In genomic region chr1:76362106-76362505, GRCm38 (mm10) we compare ENCODE assay signal across 23 mouse cellular contexts.
DNase-seq lines count a peak whose midpoint lies in the region; ATAC-seq and TF ChIP-seq lines count a peak whose summit lies in the region.
"Had no signal": no experiment of that assay in that cellular context is flagged by ENCODE, and none has a peak within 500 bp of the region (broad histone marks: within the 10 kb centered on the region; RNA-seq: fewer than 3 reads in every experiment).

No protein-coding gene starts in this region.

- 44% methylated on average over 8 of the region's 8 CpGs for WGBS in forebrain, embryonic 14.5 days
- 36% methylated on average over 8 of the region's 8 CpGs for WGBS in forebrain, postnatal 0 days
- 74% methylated on average over 8 of the region's 8 CpGs for WGBS in liver, embryonic 12.5 days (ENCODE audit: insufficient replicate concordance)

- H3K4me1 ChIP-seq in forebrain, embryonic 14.5 days (ENCODE audit: control insufficient read depth, insufficient read depth, low read length) = no peaks in the 10 kb centered on the region
- no peaks in the 10 kb centered on the region for H3K4me1 ChIP-seq in forebrain, postnatal 0 days (ENCODE audit: insufficient read depth)
- no peaks in the 10 kb centered on the region for H3K4me1 ChIP-seq in liver, embryonic 12.5 days
- H3K4me1 ChIP-seq: embryonic facial prominence, embryonic 12.5 days; forebrain, embryonic 12.5 days; forebrain, embryonic 15.5 days had no signal

- ATAC-seq in forebrain, embryonic 14.5 days = no peak
- no peak for ATAC-seq in forebrain, postnatal 0 days
- no peak for ATAC-seq in erythroid progenitor cell, adult 5-6 weeks (replicated peaks; ENCODE audit: low FRiP score, poor library complexity, severe bottlenecking)
- ATAC-seq in liver, embryonic 12.5 days = no peak
- ATAC-seq: activated CD4-positive, CD25-positive, alpha-beta regulatory T cell, adult 4 months; forebrain, embryonic 15.5 days; Patski had no signal

- no peak overlapping the region for H3K9ac ChIP-seq in forebrain, embryonic 14.5 days (ENCODE audit: low read length)
- H3K9ac ChIP-seq in forebrain, postnatal 0 days = no peak overlapping the region
- no peak overlapping the region for H3K9ac ChIP-seq in liver, embryonic 12.5 days
- H3K9ac ChIP-seq: embryonic facial prominence, embryonic 12.5 days; forebrain, embryonic 12.5 days; forebrain, embryonic 15.5 days had no signal

- H3K27ac ChIP-seq in forebrain, embryonic 14.5 days (ENCODE audit: low read depth, low read length) = no peak overlapping the region
- H3K27ac ChIP-seq in forebrain, postnatal 0 days (ENCODE audit: low read depth, low read length) = no peak overlapping the region
- H3K27ac ChIP-seq in liver, embryonic 12.5 days = no peak overlapping the region
- H3K27ac ChIP-seq: embryonic facial prominence, embryonic 12.5 days; forebrain, embryonic 10.5 days; forebrain, embryonic 12.5 days; forebrain, embryonic 15.5 days had no signal

- no peak for TF ChIP-seq POLR2A in brain, embryonic 14.5 days (IDR thresholded peaks at IDR 0.05; ENCODE audit: borderline replicate concordance, extremely low read depth, insufficient read depth, insufficient read length, poor library complexity, severe bottlenecking)

- no peaks in the 10 kb centered on the region for H3K27me3 ChIP-seq in forebrain, embryonic 14.5 days (replicated peaks; ENCODE audit: control insufficient read depth, insufficient read depth, low read length)
- no peaks in the 10 kb centered on the region for H3K27me3 ChIP-seq in forebrain, postnatal 0 days (ENCODE audit: insufficient read depth, low read length)
- H3K27me3 ChIP-seq in liver, embryonic 12.5 days (replicated peaks) = no peaks in the 10 kb centered on the region
- H3K27me3 ChIP-seq: embryonic facial prominence, embryonic 12.5 days; forebrain, embryonic 12.5 days; forebrain, embryonic 15.5 days had no signal

- no peaks in the 10 kb centered on the region for H3K36me3 ChIP-seq in forebrain, embryonic 14.5 days (ENCODE audit: control insufficient read depth, insufficient read depth, low read length)
- no peaks in the 10 kb centered on the region for H3K36me3 ChIP-seq in forebrain, postnatal 0 days (ENCODE audit: insufficient read depth)
- H3K36me3 ChIP-seq in liver, embryonic 12.5 days = no peaks in the 10 kb centered on the region
- H3K36me3 ChIP-seq: embryonic facial prominence, embryonic 12.5 days; forebrain, embryonic 10.5 days; forebrain, embryonic 12.5 days; forebrain, embryonic 15.5 days had no signal

- no peak overlapping the region for H3K4me2 ChIP-seq in forebrain, embryonic 14.5 days (ENCODE audit: low read length)
- no peak overlapping the region for H3K4me2 ChIP-seq in forebrain, postnatal 0 days (ENCODE audit: low read depth)
- H3K4me2 ChIP-seq in liver, embryonic 12.5 days = no peak overlapping the region
- H3K4me2 ChIP-seq: embryonic facial prominence, embryonic 12.5 days; forebrain, embryonic 12.5 days; forebrain, embryonic 15.5 days had no signal

- DNase-seq in forebrain, embryonic 14.5 days (ENCODE audit: low spot score) = peak; percentile 9
- no peak for DNase-seq in forebrain, postnatal 0 days
- peak; percentile 18 for DNase-seq in brain, embryonic 14.5 days (ENCODE audit: low read depth)
- DNase-seq in retina, embryonic 14.5 days (ENCODE audit: low spot score) = peak; percentile 67
- DNase-seq in kidney, postnatal 14 days = no peak
- DNase-seq: adrenal gland, adult 8-10 months; adrenal gland, postnatal 14 days; adrenal gland, postnatal 36 days; cerebellum, adult 11 months; cerebellum, adult 18-20 months; cerebellum, adult 8-10 months; cerebellum, adult 9-11 months; cerebellum, postnatal 14 days; cerebellum, postnatal 36 days; embryo, embryonic 11 days had no signal

- no peak for TF ChIP-seq CTCF in forebrain, postnatal 0 days (IDR thresholded peaks at IDR 0.05; ENCODE audit: low read depth)
- no peak for TF ChIP-seq CTCF in brain, embryonic 14.5 days (IDR thresholded peaks at IDR 0.05; ENCODE audit: borderline replicate concordance, extremely low read depth, insufficient read depth, insufficient read length)

- H3K9me3 ChIP-seq in forebrain, embryonic 14.5 days (replicated peaks; ENCODE audit: control insufficient read depth, low read length) = no peaks in the 10 kb centered on the region
- H3K9me3 ChIP-seq in forebrain, postnatal 0 days (ENCODE audit: low read length) = no peaks in the 10 kb centered on the region
- no peaks in the 10 kb centered on the region for H3K9me3 ChIP-seq in liver, embryonic 12.5 days (replicated peaks)
- H3K9me3 ChIP-seq: embryonic facial prominence, embryonic 12.5 days; forebrain, embryonic 10.5 days; forebrain, embryonic 12.5 days; forebrain, embryonic 15.5 days had no signal

- H3K4me3 ChIP-seq in forebrain, embryonic 14.5 days (ENCODE audit: low read depth, low read length) = no peak overlapping the region
- H3K4me3 ChIP-seq in forebrain, postnatal 0 days (ENCODE audit: low read depth, low read length) = no peak overlapping the region
- no peak overlapping the region for H3K4me3 ChIP-seq in liver, embryonic 12.5 days
- H3K4me3 ChIP-seq: embryonic facial prominence, embryonic 12.5 days; forebrain, embryonic 10.5 days; forebrain, embryonic 12.5 days; forebrain, embryonic 15.5 days had no signal

Comparison
In these comparisons a context has a peak if more than half of its experiments do, and no peak if none do; other contexts are left out.
1. DNase-seq: peak in forebrain, embryonic 14.5 days (single experiment), brain, embryonic 14.5 days (single experiment) and retina, embryonic 14.5 days (single experiment); none in forebrain, postnatal 0 days (single experiment) and kidney, postnatal 14 days (single experiment).